Mouse (Mus musculus) gastrocnemius, adult 2 months (tissue): ENCODE results near the gene Copz1. TPM values are rescaled to one million over a fixed set of nuclear protein-coding genes. Genes with fewer than 3 reads are reported as not detected.
"Not testable (repeated sequence)": the region's sequence is repeated elsewhere in the genome, so short reads cannot be mapped to it uniquely, and the experiment has no call there.

Experiments used
- DNase-seq: peaks from one replicate; pipeline ENCODE4 v3.0.0; 2022
- H3K27ac ChIP-seq: fragments of 200-600 bp; 2 replicates; pipeline ENCODE4 v1.8.1; 2022; ENCODE audit warnings: mild to moderate bottlenecking
- H3K4me3 ChIP-seq: fragments of 200-600 bp; 2 replicates; pipeline ENCODE4 v1.8.1; 2022; ENCODE audit warnings: mild to moderate bottlenecking, moderate library complexity
- CTCF ChIP-seq: fragments of 200-600 bp; IDR thresholded peaks from 2 replicates; pipeline ENCODE4 v1.8.1; 2022; ENCODE audit warnings: antibody characterized with exemption, mild to moderate bottlenecking, moderate library complexity
- intact Hi-C: fragments of 180-260 bp; cut with DNase I; formaldehyde crosslinking; loops from one replicate; pipeline ENCODE4 v1.15.1; 2025
- total RNA-seq, 2 experiments: library from RNA; stranded (reverse); gene quantifications; 2 replicates each; pipeline ENCODE4 v1.2.3; 2021

The Copz1 gene
- total RNA-seq, 2 experiments from 2014 or later, result 38.5 to 41.4 TPM

GRCm38 (mm10) chr15:103242885-103243284, 29.6 kb upstream of the Copz1 start:
- DNase-seq, result no peak
- peak overlapping the region; percentile 82 for H3K4me3 ChIP-seq
- no peak for TF ChIP-seq CTCF
- no peak overlapping the region for H3K27ac ChIP-seq
- intact Hi-C loops, result no loop called here

GRCm38 (mm10) chr15:103245616-103246015, 26.9 kb upstream of the Copz1 start:
- no peak for DNase-seq
- intact Hi-C loops, result no loop called here
- no peak for TF ChIP-seq CTCF
- no peak overlapping the region for H3K27ac ChIP-seq
- no peak overlapping the region for H3K4me3 ChIP-seq

DNA sequence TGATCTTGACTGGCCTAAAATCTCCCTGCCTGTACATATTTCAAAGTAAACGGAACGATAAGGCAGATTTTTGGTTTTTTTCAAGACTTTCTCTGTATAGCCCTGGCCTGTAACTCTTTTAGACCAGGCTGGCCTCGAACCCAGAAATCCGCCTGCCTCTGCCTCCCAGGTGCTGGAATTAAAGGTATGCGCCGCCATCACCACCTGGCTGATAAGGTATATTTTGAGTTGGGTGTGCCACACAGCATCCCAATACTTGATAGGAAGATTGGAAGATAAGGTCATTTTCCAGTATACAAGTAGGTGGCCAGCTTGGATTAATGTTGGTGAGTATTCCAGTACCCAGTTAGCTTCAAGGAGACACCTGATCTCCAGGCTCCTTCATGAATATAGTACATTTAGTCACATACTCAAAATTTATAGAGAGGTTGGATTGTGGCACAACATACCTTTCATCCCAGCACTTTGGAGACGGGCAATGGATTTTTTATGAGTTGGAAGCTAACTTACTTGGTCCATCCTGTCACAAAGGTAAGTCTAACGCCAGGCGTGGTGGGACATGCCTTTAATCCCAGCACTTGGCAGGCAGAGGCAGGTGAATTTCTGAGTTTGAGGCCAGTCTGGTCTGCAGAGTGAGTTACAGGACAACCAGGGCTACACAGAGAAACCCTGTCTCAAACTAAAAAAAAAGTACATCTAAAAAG, 25.3 kb upstream of the Copz1 start:
- DNase-seq, result no peak
- TF ChIP-seq CTCF, result no peak
- H3K27ac ChIP-seq, result no peak overlapping the region
- H3K4me3 ChIP-seq, result no peak overlapping the region
- intact Hi-C loops, result no loop called here

- intact Hi-C loops, result no loop called here
- TF ChIP-seq CTCF, result no peak
- no peak overlapping the region for H3K4me3 ChIP-seq
- no peak overlapping the region for H3K27ac ChIP-seq
- DNase-seq, result no peak
Observed at GRCm38 (mm10) chr15:103247782-103248400, 24.6 kb upstream of the Copz1 start.

DNA sequence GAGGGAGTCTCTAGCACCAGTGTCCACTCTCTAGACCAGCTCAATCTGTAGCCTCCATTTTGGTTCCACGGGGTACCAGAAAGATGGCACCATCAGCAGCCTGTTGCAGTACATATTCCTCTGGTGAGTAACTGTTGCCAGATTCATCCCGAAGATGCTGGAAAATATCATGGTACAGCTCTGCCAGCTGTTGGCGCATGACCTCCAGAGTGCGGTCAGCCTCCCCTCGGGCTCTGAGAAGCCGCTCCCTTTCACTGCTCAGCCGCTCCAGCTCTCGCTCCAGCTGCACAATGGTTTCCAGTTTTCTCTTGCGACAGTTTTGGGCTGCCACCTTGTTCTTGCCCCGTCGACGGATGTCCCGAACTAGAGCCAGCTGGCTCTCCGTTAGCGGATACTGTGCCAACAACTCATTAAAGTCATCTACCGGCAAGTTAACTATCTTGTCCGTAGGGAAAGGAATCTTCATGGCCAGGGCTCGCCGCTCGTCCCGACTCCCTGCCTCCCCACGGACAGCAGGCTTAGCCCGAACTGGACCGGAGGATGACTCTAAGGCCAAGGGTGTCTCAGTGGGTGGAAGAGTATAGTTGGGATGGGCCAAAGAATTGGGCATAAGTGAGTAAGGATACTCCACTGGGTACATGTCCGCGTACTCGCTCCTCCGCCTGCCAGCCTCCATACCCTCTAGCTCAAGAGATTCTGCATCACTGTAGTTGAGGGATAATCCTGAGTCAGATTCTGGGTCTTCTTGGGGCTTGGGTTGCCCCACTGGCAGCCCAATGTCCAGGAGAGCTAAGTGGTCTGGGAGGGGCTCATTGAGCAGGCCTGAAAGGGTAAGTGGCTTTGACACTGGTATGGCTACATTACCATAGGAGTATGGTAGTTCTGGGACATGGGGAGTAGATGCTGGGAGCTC, 23.9 kb upstream of the Copz1 start:
- intact Hi-C loops, result no loop called here
- H3K27ac ChIP-seq, result no peak overlapping the region
- H3K4me3 ChIP-seq, result no peak overlapping the region
- DNase-seq, result peak; percentile 56
- no peak for TF ChIP-seq CTCF

DNA sequence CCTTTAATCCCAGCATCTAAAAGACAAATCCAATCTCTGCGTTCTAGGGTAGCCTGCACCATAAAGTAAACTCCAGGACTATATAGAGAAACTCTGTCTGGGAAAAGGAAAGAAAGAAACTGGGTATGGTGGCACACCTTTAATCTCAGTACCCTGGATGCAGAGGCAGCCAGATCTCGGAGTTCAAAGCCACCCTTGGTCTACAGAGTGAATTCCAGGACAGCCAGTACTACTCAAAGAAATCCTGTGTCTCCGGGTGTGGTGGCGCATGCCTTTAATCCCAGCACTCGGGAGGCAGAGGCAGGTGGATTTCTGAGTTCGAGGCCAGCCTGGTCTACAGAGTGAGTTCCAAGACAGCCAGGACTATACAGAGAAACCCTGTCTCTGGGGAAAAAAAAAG, 23.0 kb upstream of the Copz1 start:
- H3K4me3 ChIP-seq, H3K27ac ChIP-seq, intact Hi-C loops, DNase-seq: not testable (repeated sequence)

DNA sequence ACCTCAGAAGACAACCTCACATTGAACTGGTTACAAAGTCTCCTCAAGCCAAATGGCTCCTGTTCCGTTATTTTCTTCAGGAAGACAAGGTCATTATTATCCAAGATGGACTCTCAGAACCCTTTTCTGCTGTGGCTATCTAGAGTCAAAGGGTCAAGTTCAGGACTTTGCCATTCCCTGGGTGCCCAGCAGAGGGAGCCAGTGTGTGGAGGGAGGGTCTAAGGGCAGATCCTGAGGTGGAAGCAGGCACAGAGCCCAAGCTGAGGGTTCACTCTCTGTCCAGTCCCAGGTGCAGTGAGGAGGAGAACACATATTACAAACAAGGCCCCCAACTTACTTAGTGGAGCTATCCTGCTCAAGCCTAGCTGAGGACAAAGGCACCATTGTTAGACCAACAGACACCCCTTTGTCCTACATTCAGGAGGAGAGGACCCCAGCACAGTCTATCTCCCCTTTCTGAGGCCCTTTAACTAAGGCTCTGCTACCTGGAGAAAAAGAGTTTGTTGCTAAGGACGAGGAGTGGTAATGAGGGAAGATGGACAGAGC, 22.2 kb upstream of the Copz1 start:
- no peak overlapping the region for H3K4me3 ChIP-seq
- peak; percentile 85 for DNase-seq
- H3K27ac ChIP-seq, result no peak overlapping the region
- TF ChIP-seq CTCF, result peak; percentile 96
- intact Hi-C loops, result loop anchor here (1.0 to 2.0 kb wide), 2 partner anchors 31 to 57 kb away; no protein-coding TSS in a partner anchor

DNA sequence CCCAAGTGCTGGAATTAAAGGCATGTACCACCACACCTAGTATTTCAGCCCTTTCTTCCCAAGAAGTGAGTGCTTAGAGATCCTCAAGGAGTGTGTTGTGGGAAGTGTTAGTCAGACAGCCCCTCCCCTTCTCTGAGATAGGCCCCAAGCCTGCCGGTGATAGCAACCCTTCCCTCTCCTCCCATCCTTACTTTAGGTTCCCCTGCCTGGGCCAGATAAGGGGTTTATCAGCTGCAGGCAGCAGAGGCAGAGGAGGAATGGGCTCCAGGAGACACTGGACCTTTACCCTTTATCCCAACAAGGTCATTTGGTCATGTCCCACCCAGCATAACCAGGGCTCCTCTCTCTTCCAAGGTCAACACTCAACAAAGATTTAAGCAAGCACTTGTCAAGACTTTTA, 20.9 kb upstream of the Copz1 start:
- Histone ChIP-seq H3K27ac (no peak overlapping the region), H3K4me3 (no peak overlapping the region)
- TF ChIP-seq CTCF, result no peak
- intact Hi-C loops, result loop anchor here (2.0 kb wide), 1 partner anchor 29 kb away; no protein-coding TSS in a partner anchor
- DNase-seq, result no peak

DNA sequence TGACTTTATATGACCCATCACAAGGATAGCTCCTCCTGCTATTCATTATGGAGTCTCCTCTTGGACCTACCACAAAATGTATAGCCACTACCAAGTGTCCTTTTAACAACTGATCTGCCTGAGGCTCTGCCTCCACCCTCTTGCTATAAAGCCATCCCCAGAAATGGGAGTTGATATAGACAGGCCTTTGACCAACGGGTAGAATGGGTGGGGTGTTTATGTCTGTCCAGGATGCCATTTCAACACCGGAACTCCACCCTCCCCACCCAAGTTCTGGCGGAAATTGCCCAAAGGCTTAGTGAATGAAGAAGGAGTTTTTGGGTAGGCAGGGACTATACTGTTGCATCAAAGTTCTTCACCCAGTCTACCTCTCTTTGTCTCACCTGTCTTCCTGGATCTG, 19.9 kb upstream of the Copz1 start:
- no peak for DNase-seq
- Histone ChIP-seq H3K4me3 (no peak overlapping the region), H3K27ac (no peak overlapping the region)
- no peak for TF ChIP-seq CTCF
- intact Hi-C loops, result no loop called here

DNA sequence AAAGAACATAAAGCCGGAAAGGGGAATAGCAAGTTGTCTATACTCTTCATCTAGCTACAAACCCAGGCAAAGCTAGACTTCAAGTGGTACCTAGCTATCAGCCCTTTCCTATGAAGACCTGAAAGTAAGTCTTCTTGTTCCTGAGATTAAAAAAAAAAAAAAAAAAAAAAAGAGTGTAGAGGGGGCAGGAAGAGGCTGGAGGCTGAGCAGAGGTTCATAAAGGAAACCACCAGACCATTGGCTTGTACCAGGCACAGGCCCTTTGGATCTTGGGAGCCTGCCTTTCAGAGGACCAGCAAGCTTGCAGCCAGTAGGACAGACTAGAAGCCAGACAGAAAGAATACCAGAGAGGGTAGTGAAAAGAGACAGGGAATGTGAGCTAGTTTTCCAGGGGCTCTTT, 19.2 kb upstream of the Copz1 start:
- intact Hi-C loops, result no loop called here
- Histone ChIP-seq H3K27ac (no peak overlapping the region), H3K4me3 (no peak overlapping the region)
- TF ChIP-seq CTCF, result no peak
- DNase-seq, result no peak

DNA sequence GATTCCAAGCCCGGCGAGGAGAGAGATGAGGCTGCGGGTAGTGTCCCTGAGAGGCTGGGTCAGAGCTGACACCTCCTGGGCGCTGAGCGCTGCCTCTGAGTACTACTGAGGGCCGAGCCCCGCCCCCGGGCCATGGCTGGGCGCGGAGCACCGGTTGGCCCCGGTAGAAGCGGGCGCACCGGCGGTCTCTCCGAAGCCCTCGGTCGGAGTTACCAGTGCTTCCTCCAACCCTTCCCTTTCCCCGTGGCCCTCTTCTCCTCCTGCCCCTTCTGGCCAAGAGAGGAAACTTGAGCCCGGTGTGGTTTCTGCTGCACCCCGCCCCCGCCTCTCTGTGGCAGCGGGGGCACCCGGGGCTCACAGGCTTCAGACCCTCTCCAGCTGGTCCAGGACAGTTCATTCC, 17.3 kb upstream of the Copz1 start:
- intact Hi-C loops, result no loop called here
- peak overlapping the region; percentile 32 for H3K27ac ChIP-seq
- DNase-seq, result peak; percentile 56
- peak; percentile 5; the same call in 1 of the 2 replicates for TF ChIP-seq CTCF
- H3K4me3 ChIP-seq, result peak overlapping the region; percentile 72

DNA sequence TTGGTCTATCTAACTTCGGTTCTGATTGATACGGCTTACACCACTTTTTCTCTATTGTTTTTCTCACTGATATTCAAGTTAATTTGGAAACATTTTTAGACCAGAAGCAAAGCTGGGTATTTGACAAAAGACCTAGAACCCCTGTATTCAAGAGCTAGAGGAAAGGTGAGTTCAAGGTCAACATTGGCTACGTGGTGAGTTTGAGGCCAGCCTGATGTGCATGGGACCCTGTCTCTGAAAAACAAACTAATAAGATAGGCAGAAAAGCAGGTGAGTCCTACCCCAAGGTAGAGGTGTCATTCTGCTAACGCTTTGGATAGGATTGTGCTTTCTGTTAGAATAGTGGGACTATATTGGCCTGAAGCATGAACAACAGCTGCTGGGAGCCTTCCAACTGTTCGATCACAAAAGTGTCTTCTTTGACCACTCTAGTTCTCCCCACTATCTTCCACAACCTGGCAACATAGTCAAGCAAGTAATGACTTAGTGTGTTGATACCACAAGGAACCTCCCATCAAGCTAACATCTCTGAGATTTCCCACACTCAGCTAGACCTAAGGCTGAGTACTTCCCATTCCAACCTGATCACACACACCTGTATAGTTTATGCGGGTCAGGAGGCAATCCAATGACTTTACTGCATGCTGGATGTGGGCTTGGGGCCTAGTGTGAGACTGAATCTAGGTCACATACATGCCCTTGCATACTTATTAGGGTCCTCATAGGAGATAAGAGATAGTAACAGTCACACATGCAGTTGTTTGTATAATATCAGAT, 16.1 kb upstream of the Copz1 start:
- TF ChIP-seq CTCF, result no peak
- intact Hi-C loops, result no loop called here
- H3K27ac ChIP-seq, result no peak overlapping the region
- H3K4me3 ChIP-seq, result no peak overlapping the region
- DNase-seq, result no peak
